Mouse (Mus musculus) pancreas, adult 10 weeks (tissue): ENCODE data around the gene 3110070M22Rik. TPM values are rescaled to one million over a fixed set of nuclear protein-coding genes. Genes with fewer than 3 reads are reported as not detected.

Experiments
- polyA plus RNA-seq: library from polyadenylated mRNA; stranded (reverse); fragments of 350-450 nt; fragmentation: Illumina TruSeq; extraction: RNeasy Lipid Tissue Mini Kit (QIAGEN cat#74804); gene quantifications from one replicate; pipeline ENCODE4 v1.2.3, GENCODE M21; 2015; ENCODE audit warnings: low read depth, low replicate concordance; ENCODE audit not compliant: insufficient read depth

3110070M22Rik gene
- 1.3 TPM for polyA plus RNA-seq

GRCm38 (mm10) chr13:119487880-119488580 is at the start of gene 3110070M22Rik, which contains the start of gene Tmem267:
3110070M22Rik (minus strand) TSS chr13:119488383.
Tmem267 (plus strand) TSS chr13:119488039.

GRCm38 (mm10) chr13:119462596-119463560 is 25.3 kb downstream of the 3110070M22Rik start, which contains the start of gene 4833420G17Rik:
4833420G17Rik (plus strand) TSS chr13:119462768.

Other genes starting within 250 kb of the 3110070M22Rik start
- 16.4 TPM for gene Paip1, start 59.8 kb downstream of the 3110070M22Rik start, polyA plus RNA-seq
- 21.0 TPM for gene 4833420G17Rik, start 25.6 kb downstream of the 3110070M22Rik start, polyA plus RNA-seq
- 8.3 TPM for gene Tmem267, start 344 bp downstream of the 3110070M22Rik start, polyA plus RNA-seq
- gene Ccl28, start 135.4 kb upstream of the 3110070M22Rik start, polyA plus RNA-seq, result 0.63 TPM
- gene Hmgcs1, start 202.0 kb upstream of the 3110070M22Rik start, polyA plus RNA-seq, result 9.8 TPM